Mouse (Mus musculus) midbrain, postnatal 0 days (tissue): ENCODE data around the gene Ppp4r4. TPM values are rescaled to one million over a fixed set of nuclear protein-coding genes. Genes with fewer than 3 reads are reported as not detected.
"Not testable (repeated sequence)": the region's sequence is repeated elsewhere in the genome, so short reads cannot be mapped to it uniquely, and the experiment has no call there.

Experiments used
- ATAC-seq: fragments of 200-750 bp; cut with Nextera tagmentation; 2 replicates; pipeline ENCODE4 v1.8.0; 2017; ENCODE audit warnings: moderate number of reproducible peaks, mild to moderate bottlenecking, moderate TSS enrichment, moderate library complexity; ENCODE audit not compliant: low FRiP score
- DNase-seq: peaks from one replicate; pipeline ENCODE4 v3.0.0-alpha.2; 2015; ENCODE audit warnings: low spot score
- H3K27ac ChIP-seq: fragments of 300-500 bp; sonication (generic); 2 replicates; pipeline ENCODE4 v1.5.1; 2014; ENCODE audit warnings: low read depth, mild to moderate bottlenecking, low read length, mixed read lengths
- H3K27me3 ChIP-seq: fragments of 300-500 bp; sonication (generic); 2 replicates; pipeline ENCODE4 v1.6.1; 2014; ENCODE audit warnings: low read length, control low read depth, mixed read lengths; ENCODE audit not compliant: insufficient read depth
- H3K36me3 ChIP-seq: fragments of 300-500 bp; sonication (generic); 2 replicates; pipeline ENCODE4 v1.6.1; 2014; ENCODE audit warnings: low read length, control low read depth, mixed read lengths; ENCODE audit not compliant: insufficient read depth
- H3K4me1 ChIP-seq: fragments of 300-500 bp; sonication (generic); 2 replicates; pipeline ENCODE4 v1.6.1; 2014; ENCODE audit warnings: mild to moderate bottlenecking, control low read depth, antibody characterized with exemption, low read length, mixed read lengths; ENCODE audit not compliant: insufficient read depth
- H3K4me2 ChIP-seq: fragments of 300-500 bp; sonication (generic); 2 replicates; pipeline ENCODE4 v1.6.1; 2014; ENCODE audit warnings: low read depth, mild to moderate bottlenecking, low read length, mixed read lengths; ENCODE audit not compliant: poor library complexity, severe bottlenecking
- H3K4me3 ChIP-seq: fragments of 300-500 bp; sonication (generic); 2 replicates; pipeline ENCODE4 v1.5.1; 2014; ENCODE audit warnings: low read depth, mild to moderate bottlenecking, low read length, moderate library complexity
- H3K9ac ChIP-seq: fragments of 300-500 bp; sonication (generic); replicated peaks from 2 replicates; pipeline ENCODE4 v1.6.1; 2014; ENCODE audit warnings: mild to moderate bottlenecking, low read length, moderate library complexity, mixed read lengths; ENCODE audit not compliant: poor library complexity, severe bottlenecking
- H3K9me3 ChIP-seq: fragments of 300-500 bp; sonication (generic); 2 replicates; pipeline ENCODE4 v1.6.1; 2016; ENCODE audit warnings: low read length, control low read depth
- CTCF ChIP-seq: IDR thresholded peaks from 2 replicates; pipeline ENCODE4 v1.5.1; 2016; ENCODE audit warnings: antibody characterized with exemption, mild to moderate bottlenecking
- WGBS: fragments of 180-500 bp; shearing (Covaris S2); extraction: QIAGEN DNeasy Blood & Tissue Kit; methylation state at CpG from one replicate; pipeline ENCODE4 v1.1.7; 2014; 5-methylcytosine and 5-hydroxymethylcytosine counted together
- polyA plus RNA-seq: library from polyadenylated mRNA; unstranded; fragments of >200 nt; fragmentation: Nextera tagmentation; extraction: Ambion mirVana; gene quantifications from 2 replicates; pipeline ENCODE4 v1.2.1, GENCODE M21; 2015
- total RNA-seq: library from RNA; depleted of rRNA; stranded (reverse); fragments of >200 nt; gene quantifications from 2 replicates; pipeline ENCODE4 v1.2.3, GENCODE M21; 2014

The Ppp4r4 gene
- total and polyA plus RNA-seq, 2 experiments from 2014 or later: 3.3 to 8.4 TPM

- WGBS: 61% methylated on average over 6 of the region's 6 CpGs
- Histone ChIP-seq H3K4me3 (no peak overlapping the region), H3K36me3 (no peaks in the 10 kb centered on the region), H3K4me1 (no peaks in the 10 kb centered on the region), H3K27me3 (no peaks in the 10 kb centered on the region), H3K4me2 (no peak overlapping the region), H3K27ac (no peak overlapping the region), H3K9ac (no peak overlapping the region), H3K9me3 (no peaks in the 10 kb centered on the region)
- DNase-seq: no peak
- no peak for ATAC-seq
- no peak for TF ChIP-seq CTCF
Observed at GRCm38 (mm10) chr12:103569690-103570089, 37.6 kb downstream of the Ppp4r4 start.

- WGBS: 93% methylated on average over 6 of the region's 6 CpGs
- not testable (repeated sequence) for H3K27ac ChIP-seq, H3K36me3 ChIP-seq, H3K4me3 ChIP-seq, H3K9me3 ChIP-seq, H3K27me3 ChIP-seq, H3K4me1 ChIP-seq, H3K9ac ChIP-seq, DNase-seq, ATAC-seq, H3K4me2 ChIP-seq
Observed at GRCm38 (mm10) chr12:103578148-103578547, 46.1 kb downstream of the Ppp4r4 start.

DNA sequence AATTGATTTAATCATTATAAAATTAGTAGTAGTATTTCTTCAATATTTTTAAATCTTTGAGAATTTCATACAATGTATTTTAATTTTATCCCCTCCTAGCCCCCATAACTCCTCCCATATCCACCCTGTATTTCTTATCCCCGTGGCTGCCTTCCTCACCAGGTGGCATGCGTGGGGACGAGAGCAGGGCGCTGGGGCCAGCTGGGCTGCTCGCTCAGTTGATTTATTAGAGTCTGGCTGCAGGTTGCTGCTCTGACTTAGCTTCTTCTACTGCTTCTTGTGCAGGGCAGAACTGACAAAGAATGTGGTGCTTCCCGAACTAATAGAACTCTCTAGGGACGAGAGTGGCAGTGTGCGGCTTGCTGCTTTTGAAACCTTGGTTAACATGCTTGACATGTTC lies 51.7 kb downstream of the Ppp4r4 start:
- WGBS: 81% methylated on average over 8 of the region's 8 CpGs
- Histone ChIP-seq H3K4me1 (no peaks in the 10 kb centered on the region), H3K4me2 (no peak overlapping the region), H3K4me3 (no peak overlapping the region), H3K36me3 (peaks cover 5% of the 10 kb centered on the region; the same call in 1 of the 2 replicates), H3K27ac (no peak overlapping the region), H3K9ac (no peak overlapping the region), H3K27me3 (no peaks in the 10 kb centered on the region), H3K9me3 (no peaks in the 10 kb centered on the region)
- TF ChIP-seq CTCF: no peak
- ATAC-seq (no peak), DNase-seq (no peak)

DNA sequence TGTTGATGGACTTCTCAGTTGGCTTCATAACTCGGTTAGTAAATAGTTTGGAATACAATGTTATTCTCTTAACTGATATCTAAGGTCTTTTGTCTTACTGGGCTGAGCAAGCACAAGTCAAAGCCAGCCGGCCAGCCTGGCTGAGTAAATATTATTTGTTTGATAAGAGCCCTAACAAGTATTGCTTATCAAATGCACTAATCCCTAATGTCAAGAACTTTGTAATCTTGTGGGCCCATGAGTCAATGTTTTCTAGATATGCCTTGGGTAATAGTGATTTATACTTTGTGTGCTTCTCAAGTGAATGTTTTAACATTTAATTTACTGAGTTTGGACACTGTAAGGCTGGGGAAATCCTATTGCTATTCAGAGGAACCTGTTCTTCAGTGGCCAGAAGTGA lies 66.3 kb downstream of the Ppp4r4 start:
- no peak for ATAC-seq

DNA sequence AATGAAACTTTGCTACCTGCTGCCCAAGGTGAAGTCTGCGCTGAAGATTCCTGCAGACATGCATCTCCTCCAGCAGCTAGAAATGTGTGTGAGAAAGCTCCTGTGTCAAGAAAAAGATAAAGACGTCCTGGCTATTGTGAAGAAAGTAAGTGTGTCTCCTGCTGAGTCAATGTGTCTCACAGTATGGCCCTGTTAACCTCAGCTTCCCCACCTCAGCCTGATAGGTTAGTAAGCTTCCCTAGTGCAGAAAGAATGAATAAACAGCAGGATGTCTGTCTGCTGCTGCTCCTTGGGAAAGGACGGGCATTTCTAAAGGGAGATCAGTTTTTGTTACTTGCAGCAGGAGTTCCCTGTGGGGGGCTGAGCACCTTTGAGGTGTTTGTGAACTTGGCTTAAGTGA lies 68.3 kb downstream of the Ppp4r4 start:
- Histone ChIP-seq H3K4me1 (no peaks in the 10 kb centered on the region), H3K36me3 (no peaks in the 10 kb centered on the region), H3K9ac (no peak overlapping the region), H3K4me3 (no peak overlapping the region), H3K4me2 (no peak overlapping the region), H3K27me3 (no peaks in the 10 kb centered on the region), H3K9me3 (no peaks in the 10 kb centered on the region), H3K27ac (no peak overlapping the region)
- no peak for DNase-seq
- no peak for ATAC-seq
- no peak for TF ChIP-seq CTCF
- WGBS: 22% methylated on average over 3 of the region's 3 CpGs

More for the DNA sequence above, 66.3 kb downstream of the Ppp4r4 start:
- no peak for TF ChIP-seq CTCF
- no peaks in the 10 kb centered on the region for H3K4me1 ChIP-seq
- H3K27me3 ChIP-seq: no peaks in the 10 kb centered on the region
- H3K27ac ChIP-seq: no peak overlapping the region
- H3K4me3 ChIP-seq: no peak overlapping the region
- no peak for DNase-seq
- H3K4me2 ChIP-seq: no peak overlapping the region
- H3K36me3 ChIP-seq: 0 out of 2 replicates have a peak, but pooled peaks cover 3% of the 10 kb centered on the region
- H3K9me3 ChIP-seq: no peaks in the 10 kb centered on the region
- WGBS: 75% methylated on average over 2 of the region's 2 CpGs
- no peak overlapping the region for H3K9ac ChIP-seq

DNA sequence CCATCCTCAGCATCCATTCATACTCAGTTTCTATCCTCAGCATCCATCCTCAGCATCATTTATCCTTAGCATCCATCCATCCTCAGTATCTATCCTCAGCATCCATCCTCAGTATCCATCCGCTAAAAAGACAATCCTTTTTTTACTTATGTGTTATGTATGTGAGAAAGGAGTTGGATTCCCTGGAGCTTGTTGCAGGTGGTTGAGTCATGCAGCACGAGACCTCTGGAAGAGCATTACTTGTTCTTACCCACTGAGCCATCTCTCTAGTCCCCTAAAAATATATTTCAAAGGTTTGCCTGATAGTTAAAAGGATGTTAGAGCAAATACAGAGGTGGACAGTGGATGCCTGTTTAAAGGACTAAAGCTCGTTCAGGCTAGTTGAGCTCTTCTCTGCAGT lies 69.8 kb downstream of the Ppp4r4 start:
- TF ChIP-seq CTCF: no peak
- no peaks in the 10 kb centered on the region for H3K27me3 ChIP-seq
- DNase-seq (no peak), ATAC-seq (no peak)
- H3K4me1 ChIP-seq: no peaks in the 10 kb centered on the region
- no peaks in the 10 kb centered on the region for H3K9me3 ChIP-seq
- WGBS: 85% methylated on average over 3 of the region's 3 CpGs
- H3K36me3 ChIP-seq: no peaks in the 10 kb centered on the region
- H3K27ac ChIP-seq: no peak overlapping the region
- no peak overlapping the region for H3K9ac ChIP-seq
- H3K4me2 ChIP-seq: no peak overlapping the region
- no peak overlapping the region for H3K4me3 ChIP-seq

DNA sequence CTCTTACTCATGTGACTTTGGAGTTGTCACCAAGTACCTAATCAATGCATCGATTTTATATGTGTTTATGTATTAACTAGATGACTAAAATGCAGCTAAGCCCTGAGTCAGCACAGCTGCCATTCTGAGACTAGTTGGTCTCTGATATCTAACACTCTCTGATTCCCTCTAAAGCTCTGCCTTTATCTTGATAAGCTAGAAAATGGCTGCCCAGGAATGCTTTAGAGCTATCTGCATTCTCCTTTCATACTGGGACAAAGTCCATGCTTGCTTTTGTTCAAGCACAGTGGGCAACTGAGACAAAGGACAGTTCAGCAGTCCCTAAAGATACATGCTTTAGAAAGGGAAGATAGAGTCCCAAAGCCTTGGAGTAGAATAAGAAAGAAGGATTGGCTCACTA lies 83.1 kb downstream of the Ppp4r4 start:
- Histone ChIP-seq H3K4me2 (no peak overlapping the region), H3K27me3 (no peaks in the 10 kb centered on the region), H3K9ac (no peak overlapping the region), H3K4me1 (no peaks in the 10 kb centered on the region), H3K9me3 (no peaks in the 10 kb centered on the region), H3K36me3 (peaks cover 13% of the 10 kb centered on the region), H3K4me3 (no peak overlapping the region), H3K27ac (no peak overlapping the region)
- no peak for TF ChIP-seq CTCF
- WGBS: 86% methylated on average over 1 of the region's 1 CpGs
- ATAC-seq (no peak), DNase-seq (no peak)
